Mouse (Mus musculus) thymus, postnatal 14 days (tissue): Measurements from ENCODE around the gene Blcap.

Source experiments
- DNase-seq: peaks from one replicate; pipeline ENCODE4 v3.0.0; 2021

The Blcap gene

GRCm38 (mm10) chr2:157517526-157517925 lies 53.5 kb downstream of the Blcap start:
- no peak for DNase-seq

GRCm38 (mm10) chr2:157514353-157514752 lies 56.7 kb downstream of the Blcap start:
- no peak for DNase-seq

- DNase-seq, result no peak
These were observed 57.3 kb downstream of the Blcap start for GRCm38 (mm10) chr2:157513737-157514208.

GRCm38 (mm10) chr2:157512859-157513258 lies 58.2 kb downstream of the Blcap start:
- no peak for DNase-seq

GRCm38 (mm10) chr2:157510031-157510430 lies 61.0 kb downstream of the Blcap start:
- DNase-seq, result no peak

GRCm38 (mm10) chr2:157509182-157509581 lies 61.9 kb downstream of the Blcap start:
- DNase-seq, result no peak

GRCm38 (mm10) chr2:157506779-157507178 lies 64.3 kb downstream of the Blcap start:
- DNase-seq, result no peak
